Mouse (Mus musculus) intestine, embryonic 14.5 days (tissue): Measurements from ENCODE around the gene Pdzk1ip1. TPM values are rescaled to one million over a fixed set of nuclear protein-coding genes. Genes with fewer than 3 reads are reported as not detected.

ENCODE experiments used
- ATAC-seq: fragments of 200-750 bp; cut with Nextera tagmentation; replicated peaks from 2 replicates; pipeline ENCODE4 v1.8.0; 2017; ENCODE audit warnings: low read depth, moderate number of reproducible peaks, moderate TSS enrichment, moderate library complexity; ENCODE audit not compliant: low FRiP score, low TSS enrichment
- DNase-seq: peaks from one replicate; pipeline ENCODE4 v3.0.0-alpha.2; 2018; ENCODE audit warnings: low spot score
- H3K27ac ChIP-seq: fragments of 300-500 bp; sonication (generic); 2 replicates; pipeline ENCODE4 v1.5.1; 2014; ENCODE audit warnings: low read depth, mild to moderate bottlenecking, control low read depth
- H3K27me3 ChIP-seq: fragments of 300-500 bp; sonication (generic); replicated peaks from 2 replicates; pipeline ENCODE4 v1.6.1; 2014; ENCODE audit warnings: low read length, control low read depth; ENCODE audit not compliant: control insufficient read depth, insufficient read depth
- H3K36me3 ChIP-seq: fragments of 300-500 bp; sonication (generic); 2 replicates; pipeline ENCODE4 v1.6.1; 2014; ENCODE audit warnings: low read length, control low read depth; ENCODE audit not compliant: control insufficient read depth, insufficient read depth
- H3K4me1 ChIP-seq: fragments of 300-500 bp; sonication (generic); replicated peaks from 2 replicates; pipeline ENCODE4 v1.6.1; 2014; ENCODE audit warnings: low read length, control low read depth, mixed read lengths; ENCODE audit not compliant: control insufficient read depth, insufficient read depth
- H3K4me2 ChIP-seq: fragments of 300-500 bp; sonication (generic); 2 replicates; pipeline ENCODE4 v1.6.1; 2014; ENCODE audit warnings: low read length
- H3K4me3 ChIP-seq: fragments of 300-500 bp; sonication (generic); 2 replicates; pipeline ENCODE4 v1.5.1; 2014; ENCODE audit warnings: low read depth, low read length, control low read depth, mixed read lengths
- H3K9ac ChIP-seq: fragments of 300-500 bp; sonication (generic); 2 replicates; pipeline ENCODE4 v1.6.1; 2014; ENCODE audit warnings: mild to moderate bottlenecking, low read length
- H3K9me3 ChIP-seq: fragments of 300-500 bp; sonication (generic); 2 replicates; pipeline ENCODE4 v1.6.1; 2016; ENCODE audit warnings: low read length, control low read depth; ENCODE audit not compliant: control insufficient read depth
- WGBS: fragments of 180-500 bp; shearing (Covaris S2); extraction: QIAGEN DNeasy Blood & Tissue Kit; methylation state at CpG from one replicate; pipeline ENCODE4 v1.1.7; 2014; 5-methylcytosine and 5-hydroxymethylcytosine counted together
- polyA plus RNA-seq: library from polyadenylated mRNA; unstranded; fragments of >200 nt; fragmentation: Nextera tagmentation; extraction: Ambion mirVana; gene quantifications from 2 replicates; pipeline ENCODE4 v1.2.1, GENCODE M21; 2014

Pdzk1ip1 gene
- polyA plus RNA-seq, 1 experiment from 2014 or later = 50.5 TPM

GRCm38 (mm10) chr4:115083031-115083430 lies 5.5 kb upstream of the Pdzk1ip1 start:
- WGBS = 83% methylated on average over 3 of the region's 3 CpGs

GRCm38 (mm10) chr4:115085522-115086095 lies 2.9 kb upstream of the Pdzk1ip1 start:
- H3K9ac ChIP-seq = no peak overlapping the region
- no peaks in the 10 kb centered on the region for H3K9me3 ChIP-seq
- no peaks in the 10 kb centered on the region for H3K4me1 ChIP-seq
- no peak; the same call in 1 of the 2 replicates for ATAC-seq
- H3K27ac ChIP-seq = no peak overlapping the region
- no peaks in the 10 kb centered on the region for H3K36me3 ChIP-seq
- 22% methylated on average over 6 of the region's 6 CpGs for WGBS
- peak; percentile 76 for DNase-seq
- no peak overlapping the region for H3K4me3 ChIP-seq
- no peak overlapping the region for H3K4me2 ChIP-seq
- H3K27me3 ChIP-seq = peaks cover 12% of the 10 kb centered on the region; the same call in 1 of the 2 replicates

More at GRCm38 (mm10) chr4:115083031-115083430, 5.5 kb upstream of the Pdzk1ip1 start:
- no peak for ATAC-seq
- Histone ChIP-seq H3K9me3 (no peaks in the 10 kb centered on the region), H3K4me1 (peaks cover 8% of the 10 kb centered on the region; the same call in 1 of the 2 replicates), H3K4me2 (no peak overlapping the region), H3K9ac (no peak overlapping the region), H3K27me3 (peaks cover 6% of the 10 kb centered on the region; the same call in 1 of the 2 replicates), H3K27ac (no peak overlapping the region), H3K36me3 (no peaks in the 10 kb centered on the region), H3K4me3 (no peak overlapping the region)
- no peak for DNase-seq

GRCm38 (mm10) chr4:115086257-115086656 lies 2.3 kb upstream of the Pdzk1ip1 start:
- 59% methylated on average over 4 of the region's 4 CpGs for WGBS
- DNase-seq (no peak), ATAC-seq (no peak)
- Histone ChIP-seq H3K4me3 (no peak overlapping the region), H3K9me3 (no peaks in the 10 kb centered on the region), H3K27me3 (peaks cover 12% of the 10 kb centered on the region; the same call in 1 of the 2 replicates), H3K36me3 (no peaks in the 10 kb centered on the region), H3K4me2 (no peak overlapping the region), H3K4me1 (no peaks in the 10 kb centered on the region), H3K27ac (no peak overlapping the region), H3K9ac (no peak overlapping the region)

- H3K9me3 ChIP-seq = no peaks in the 10 kb centered on the region
- H3K4me1 ChIP-seq = no peaks in the 10 kb centered on the region
- ATAC-seq = no peak
- no peaks in the 10 kb centered on the region for H3K36me3 ChIP-seq
- H3K4me2 ChIP-seq = no peak overlapping the region
- H3K27ac ChIP-seq = no peak overlapping the region
- peaks cover 12% of the 10 kb centered on the region; the same call in 1 of the 2 replicates for H3K27me3 ChIP-seq
- H3K9ac ChIP-seq = no peak overlapping the region
- no peak for DNase-seq
- H3K4me3 ChIP-seq = no peak overlapping the region
- 48% methylated on average over 3 of the region's 3 CpGs for WGBS
Observed at GRCm38 (mm10) chr4:115086763-115087415, 1.6 kb upstream of the Pdzk1ip1 start.

- DNase-seq = no peak
- ATAC-seq = peak; percentile 58
- Histone ChIP-seq H3K36me3 (no peaks in the 10 kb centered on the region), H3K27me3 (peaks cover 19% of the 10 kb centered on the region; the same call in 1 of the 2 replicates), H3K27ac (no peak overlapping the region), H3K4me1 (no peaks in the 10 kb centered on the region), H3K4me2 (no peak overlapping the region), H3K4me3 (no peak overlapping the region), H3K9ac (no peak overlapping the region), H3K9me3 (no peaks in the 10 kb centered on the region)
- 56% methylated on average over 2 of the region's 2 CpGs for WGBS
Observed at GRCm38 (mm10) chr4:115090592-115090991, 2.1 kb downstream of the Pdzk1ip1 start.

GRCm38 (mm10) chr4:115091806-115092205 lies 3.3 kb downstream of the Pdzk1ip1 start:
- no peak for ATAC-seq
- 83% methylated on average over 3 of the region's 3 CpGs for WGBS
- no peaks in the 10 kb centered on the region for H3K9me3 ChIP-seq

GRCm38 (mm10) chr4:115093331-115093864 lies 4.9 kb downstream of the Pdzk1ip1 start:
- no peaks in the 10 kb centered on the region for H3K9me3 ChIP-seq
- ATAC-seq (no peak), DNase-seq (no peak)
- H3K4me1 ChIP-seq = no peaks in the 10 kb centered on the region
- H3K36me3 ChIP-seq = no peaks in the 10 kb centered on the region
- no peak overlapping the region for H3K27ac ChIP-seq
- H3K9ac ChIP-seq = no peak overlapping the region
- no peak overlapping the region for H3K4me3 ChIP-seq
- 75% methylated on average over 4 of the region's 4 CpGs for WGBS
- no peak overlapping the region for H3K4me2 ChIP-seq
- H3K27me3 ChIP-seq = peaks cover 31% of the 10 kb centered on the region; the same call in 1 of the 2 replicates

More at GRCm38 (mm10) chr4:115091806-115092205, 3.3 kb downstream of the Pdzk1ip1 start:
- no peak overlapping the region for H3K9ac ChIP-seq
- H3K4me3 ChIP-seq = no peak overlapping the region
- H3K36me3 ChIP-seq = no peaks in the 10 kb centered on the region
- no peak overlapping the region for H3K27ac ChIP-seq
- DNase-seq = no peak
- H3K4me1 ChIP-seq = no peaks in the 10 kb centered on the region
- no peak overlapping the region for H3K4me2 ChIP-seq
- H3K27me3 ChIP-seq = peaks cover 27% of the 10 kb centered on the region; the same call in 1 of the 2 replicates

GRCm38 (mm10) chr4:115094056-115094455 lies 5.5 kb downstream of the Pdzk1ip1 start:
- Histone ChIP-seq H3K27ac (no peak overlapping the region), H3K4me1 (no peaks in the 10 kb centered on the region)

More at GRCm38 (mm10) chr4:115094056-115094455, 5.5 kb downstream of the Pdzk1ip1 start:
- Histone ChIP-seq H3K4me3 (no peak overlapping the region), H3K36me3 (no peaks in the 10 kb centered on the region), H3K4me2 (no peak overlapping the region), H3K9me3 (no peaks in the 10 kb centered on the region), H3K27me3 (peaks cover 29% of the 10 kb centered on the region; the same call in 1 of the 2 replicates), H3K9ac (no peak overlapping the region)
- 97% methylated on average over 2 of the region's 2 CpGs for WGBS
- ATAC-seq (no peak), DNase-seq (no peak)
